Mouse (Mus musculus) hindbrain, embryonic 14.5 days (tissue): ENCODE results near the gene Tox3. TPM values are rescaled to one million over a fixed set of nuclear protein-coding genes. Genes with fewer than 3 reads are reported as not detected.

Experiments
- ATAC-seq: fragments of 200-750 bp; cut with Nextera tagmentation; 2 replicates; pipeline ENCODE4 v1.8.0; 2017; ENCODE audit warnings: moderate number of reproducible peaks, mild to moderate bottlenecking, moderate TSS enrichment, moderate library complexity; ENCODE audit not compliant: low FRiP score
- DNase-seq: peaks from one replicate; pipeline ENCODE4 v3.0.0-alpha.2; 2015; ENCODE audit warnings: low spot score
- H3K27ac ChIP-seq: fragments of 300-500 bp; sonication (generic); 2 replicates; pipeline ENCODE4 v1.5.1; 2014; ENCODE audit warnings: mild to moderate bottlenecking, moderate library complexity
- H3K27me3 ChIP-seq: fragments of 300-500 bp; sonication (generic); 2 replicates; pipeline ENCODE4 v1.6.1; 2014; ENCODE audit warnings: mild to moderate bottlenecking, low read length, mixed read lengths; ENCODE audit not compliant: control insufficient read depth, insufficient read depth
- H3K36me3 ChIP-seq: fragments of 300-500 bp; sonication (generic); replicated peaks from 2 replicates; pipeline ENCODE4 v1.6.1; 2014; ENCODE audit not compliant: control insufficient read depth, insufficient read depth
- H3K4me1 ChIP-seq: fragments of 300-500 bp; sonication (generic); replicated peaks from 2 replicates; pipeline ENCODE4 v1.6.1; 2014; ENCODE audit warnings: antibody characterized with exemption, low read length, mixed read lengths; ENCODE audit not compliant: control insufficient read depth, insufficient read depth
- H3K4me2 ChIP-seq: fragments of 300-500 bp; sonication (generic); replicated peaks from 2 replicates; pipeline ENCODE4 v1.6.1; 2014; ENCODE audit warnings: mild to moderate bottlenecking, moderate library complexity
- H3K4me3 ChIP-seq: fragments of 300-500 bp; sonication (generic); replicated peaks from 2 replicates; pipeline ENCODE4 v1.5.1; 2014; ENCODE audit warnings: mild to moderate bottlenecking, low read length
- H3K9ac ChIP-seq: fragments of 300-500 bp; sonication (generic); 2 replicates; pipeline ENCODE4 v1.6.1; 2014
- H3K9me3 ChIP-seq: fragments of 300-500 bp; sonication (generic); 2 replicates; pipeline ENCODE4 v1.6.1; 2016; ENCODE audit warnings: low read length; ENCODE audit not compliant: control insufficient read depth
- WGBS: fragments of 180-500 bp; shearing (Covaris S2); extraction: QIAGEN DNeasy Blood & Tissue Kit; methylation state at CpG from one replicate; pipeline ENCODE4 v1.1.7; 2014; 5-methylcytosine and 5-hydroxymethylcytosine counted together
- polyA plus RNA-seq: library from polyadenylated mRNA; unstranded; fragments of >200 nt; fragmentation: Nextera tagmentation; extraction: Ambion mirVana; gene quantifications from 2 replicates; pipeline ENCODE4 v1.2.1, GENCODE M21; 2014

Tox3 gene
- polyA plus RNA-seq, 1 experiment from 2014 or later = 28.4 TPM

- 0 out of 2 replicates have a peak, but pooled peaks cover 3% of the 10 kb centered on the region for H3K36me3 ChIP-seq
- H3K4me1 ChIP-seq = peaks cover 23% of the 10 kb centered on the region
- peak overlapping the region; percentile 82 for H3K4me3 ChIP-seq
- no peak for ATAC-seq
- WGBS = 10% methylated on average over 13 of the region's 13 CpGs
- peak overlapping the region; percentile 84 for H3K4me2 ChIP-seq
- H3K27ac ChIP-seq = peak overlapping the region; percentile 95
- no peaks in the 10 kb centered on the region for H3K27me3 ChIP-seq
- H3K9me3 ChIP-seq = no peaks in the 10 kb centered on the region
- no peak for DNase-seq
- H3K9ac ChIP-seq = peak overlapping the region; percentile 97
Measured at GRCm38 (mm10) chr8:90346138-90346879, 1.8 kb downstream of the Tox3 start.

GRCm38 (mm10) chr8:90330377-90331285 lies 17.5 kb downstream of the Tox3 start:
- H3K4me2 ChIP-seq = no peak overlapping the region
- H3K9me3 ChIP-seq = no peaks in the 10 kb centered on the region
- 56% methylated on average over 7 of the region's 7 CpGs for WGBS
- peaks cover 18% of the 10 kb centered on the region; the same call in 1 of the 2 replicates for H3K4me1 ChIP-seq
- no peak overlapping the region for H3K4me3 ChIP-seq
- ATAC-seq (no peak), DNase-seq (no peak)
- no peaks in the 10 kb centered on the region for H3K27me3 ChIP-seq
- no peak overlapping the region for H3K27ac ChIP-seq
- H3K36me3 ChIP-seq = no peaks in the 10 kb centered on the region
- H3K9ac ChIP-seq = no peak overlapping the region

GRCm38 (mm10) chr8:90323824-90324223 lies 24.3 kb downstream of the Tox3 start:
- ATAC-seq = no peak
- H3K9me3 ChIP-seq = no peaks in the 10 kb centered on the region
- WGBS = 22% methylated on average over 4 of the region's 4 CpGs
- DNase-seq = no peak
- H3K36me3 ChIP-seq = no peaks in the 10 kb centered on the region
- peaks cover 27% of the 10 kb centered on the region for H3K4me1 ChIP-seq
- no peak overlapping the region for H3K9ac ChIP-seq
- H3K4me3 ChIP-seq = no peak overlapping the region
- no peaks in the 10 kb centered on the region for H3K27me3 ChIP-seq
- H3K4me2 ChIP-seq = no peak overlapping the region
- H3K27ac ChIP-seq = peak overlapping the region; percentile 51

- DNase-seq = no peak
- WGBS = 56% methylated on average over 8 of the region's 8 CpGs
- no peaks in the 10 kb centered on the region for H3K27me3 ChIP-seq
- no peak overlapping the region for H3K4me3 ChIP-seq
- no peaks in the 10 kb centered on the region for H3K9me3 ChIP-seq
- H3K9ac ChIP-seq = no peak overlapping the region
- H3K27ac ChIP-seq = no peak overlapping the region
- no peak overlapping the region for H3K4me2 ChIP-seq
- H3K4me1 ChIP-seq = peaks cover 27% of the 10 kb centered on the region
- no peaks in the 10 kb centered on the region for H3K36me3 ChIP-seq
- no peak for ATAC-seq
Measured at GRCm38 (mm10) chr8:90322701-90323439, 25.3 kb downstream of the Tox3 start.

- Histone ChIP-seq H3K9me3 (no peaks in the 10 kb centered on the region), H3K36me3 (no peaks in the 10 kb centered on the region; the same call in 1 of the 2 replicates), H3K9ac (no peak overlapping the region), H3K4me1 (peaks cover 21% of the 10 kb centered on the region), H3K4me3 (no peak overlapping the region), H3K27me3 (no peaks in the 10 kb centered on the region), H3K4me2 (no peak overlapping the region), H3K27ac (no peak overlapping the region)
- ATAC-seq (no peak), DNase-seq (no peak)
- 90% methylated on average over 1 of the region's 1 CpGs for WGBS
Measured at GRCm38 (mm10) chr8:90321255-90321654, 26.9 kb downstream of the Tox3 start.

GRCm38 (mm10) chr8:90314312-90314711 lies 33.8 kb downstream of the Tox3 start:
- no peaks in the 10 kb centered on the region; the same call in 1 of the 2 replicates for H3K36me3 ChIP-seq
- ATAC-seq (no peak), DNase-seq (no peak)
- H3K27ac ChIP-seq = no peak overlapping the region
- 62% methylated on average over 7 of the region's 7 CpGs for WGBS
- H3K4me3 ChIP-seq = no peak overlapping the region
- peaks cover 5% of the 10 kb centered on the region; the same call in 1 of the 2 replicates for H3K4me1 ChIP-seq
- H3K9ac ChIP-seq = no peak overlapping the region
- H3K27me3 ChIP-seq = no peaks in the 10 kb centered on the region
- H3K9me3 ChIP-seq = no peaks in the 10 kb centered on the region
- H3K4me2 ChIP-seq = no peak overlapping the region

GRCm38 (mm10) chr8:90302951-90303350 lies 45.2 kb downstream of the Tox3 start:
- Histone ChIP-seq H3K27me3 (no peaks in the 10 kb centered on the region), H3K4me3 (no peak overlapping the region), H3K4me1 (peaks cover 50% of the 10 kb centered on the region), H3K36me3 (no peaks in the 10 kb centered on the region), H3K9me3 (0 out of 2 replicates have a peak, but pooled peaks cover 5% of the 10 kb centered on the region), H3K27ac (peak overlapping the region; percentile 83), H3K9ac (no peak overlapping the region), H3K4me2 (peak overlapping the region; percentile 30)
- ATAC-seq (no peak), DNase-seq (peak; percentile 56)
- WGBS = 21% methylated on average over 12 of the region's 12 CpGs

- DNase-seq = peak; percentile 86
- H3K4me1 ChIP-seq = peaks cover 55% of the 10 kb centered on the region
Measured at GRCm38 (mm10) chr8:90302252-90302651, 45.9 kb downstream of the Tox3 start.

More at GRCm38 (mm10) chr8:90302252-90302651, 45.9 kb downstream of the Tox3 start:
- ATAC-seq = peak; percentile 83
- Histone ChIP-seq H3K36me3 (no peaks in the 10 kb centered on the region), H3K27me3 (no peaks in the 10 kb centered on the region), H3K4me3 (no peak overlapping the region), H3K27ac (peak overlapping the region; percentile 83), H3K9ac (no peak overlapping the region), H3K9me3 (0 out of 2 replicates have a peak, but pooled peaks cover 5% of the 10 kb centered on the region), H3K4me2 (peak overlapping the region; percentile 30)
- WGBS = 27% methylated on average over 5 of the region's 5 CpGs
